Mouse (Mus musculus) liver, postnatal 0 days (tissue): Measurements from ENCODE around the gene Cidec. TPM values are rescaled to one million over a fixed set of nuclear protein-coding genes. Genes with fewer than 3 reads are reported as not detected.

Experiments used
- ATAC-seq: fragments of 200-750 bp; cut with Nextera tagmentation; 2 replicates; pipeline ENCODE4 v1.8.0; 2017; ENCODE audit warnings: mild to moderate bottlenecking, moderate library complexity
- DNase-seq: peaks from one replicate; pipeline ENCODE4 v3.0.0-alpha.2; 2016
- H3K27ac ChIP-seq: fragments of 300-500 bp; sonication (generic); 2 replicates; pipeline ENCODE4 v1.5.1; 2014; ENCODE audit warnings: antibody characterized with exemption, moderate library complexity, mild to moderate bottlenecking, low read depth
- H3K27me3 ChIP-seq: fragments of 300-500 bp; sonication (generic); 2 replicates; pipeline ENCODE4 v1.6.1; 2014; ENCODE audit warnings: low read length, control low read depth, mixed read lengths; ENCODE audit not compliant: insufficient read depth
- H3K36me3 ChIP-seq: fragments of 300-500 bp; sonication (generic); replicated peaks from 2 replicates; pipeline ENCODE4 v1.6.1; 2014; ENCODE audit warnings: mild to moderate bottlenecking, control low read depth, low read length, moderate library complexity, mixed read lengths; ENCODE audit not compliant: insufficient read depth
- H3K4me1 ChIP-seq: fragments of 300-500 bp; sonication (generic); 2 replicates; pipeline ENCODE4 v1.6.1; 2014; ENCODE audit warnings: antibody characterized with exemption, mild to moderate bottlenecking, control low read depth; ENCODE audit not compliant: insufficient read depth
- H3K4me2 ChIP-seq: fragments of 300-500 bp; sonication (generic); 2 replicates; pipeline ENCODE4 v1.6.1; 2014; ENCODE audit warnings: low read depth, mild to moderate bottlenecking, low read length, moderate library complexity, mixed read lengths
- H3K4me3 ChIP-seq: fragments of 300-500 bp; sonication (generic); 2 replicates; pipeline ENCODE4 v1.5.1; 2014; ENCODE audit warnings: low read depth, low read length
- H3K9ac ChIP-seq: fragments of 300-500 bp; sonication (generic); replicated peaks from 2 replicates; pipeline ENCODE4 v1.6.1; 2014; ENCODE audit warnings: mild to moderate bottlenecking, moderate library complexity
- H3K9me3 ChIP-seq: fragments of 300-500 bp; sonication (generic); 2 replicates; pipeline ENCODE4 v1.6.1; 2016; ENCODE audit warnings: mild to moderate bottlenecking, control low read depth, low read length, mixed read lengths
- CTCF ChIP-seq: sonication (generic); IDR thresholded peaks from 2 replicates; pipeline ENCODE4 v1.5.1; 2016; ENCODE audit warnings: antibody characterized with exemption, low read depth
- EP300 ChIP-seq: IDR thresholded peaks from 2 replicates; pipeline ENCODE4 v1.6.1; 2016; ENCODE audit warnings: antibody characterized with exemption, low read depth, mild to moderate bottlenecking
- WGBS: fragments of 180-500 bp; shearing (Covaris S2); extraction: QIAGEN DNeasy Blood & Tissue Kit; methylation state at CpG from one replicate; pipeline ENCODE4 v1.1.7; 2014; ENCODE audit not compliant: insufficient replicate concordance; 5-methylcytosine and 5-hydroxymethylcytosine counted together
- polyA plus RNA-seq: library from polyadenylated mRNA; unstranded; fragments of >200 nt; fragmentation: Nextera tagmentation; extraction: Ambion mirVana; gene quantifications from 2 replicates; pipeline ENCODE4 v1.2.1, GENCODE M21; 2015

Gene Cidec
- polyA plus RNA-seq, 1 experiment from 2014 or later = 5.9 TPM

DNA sequence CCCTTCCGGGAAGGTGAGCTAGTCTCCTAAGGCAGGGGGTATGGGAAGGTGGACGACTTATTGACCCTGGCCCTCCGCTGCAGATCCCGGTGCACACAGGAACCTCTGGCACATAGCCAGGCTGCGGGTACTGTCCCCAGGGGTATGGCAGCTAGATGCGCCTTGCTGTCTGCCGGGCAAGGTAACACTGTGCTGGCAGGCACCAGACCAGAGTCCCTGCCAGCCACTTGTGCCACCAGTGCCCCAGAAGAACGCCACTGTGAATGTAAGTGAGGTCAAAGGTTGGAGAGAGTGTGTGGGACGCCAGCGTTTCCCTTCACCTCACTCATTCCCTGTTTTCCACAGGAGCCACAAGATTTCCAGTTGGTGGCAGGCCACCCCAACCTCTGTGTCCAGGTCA lies 43.3 kb upstream of the Cidec start:
- ATAC-seq = no peak
- no peak overlapping the region for H3K4me2 ChIP-seq
- no peak overlapping the region for H3K9ac ChIP-seq
- peaks cover 18% of the 10 kb centered on the region for H3K4me1 ChIP-seq
- H3K4me3 ChIP-seq = no peak overlapping the region
- H3K36me3 ChIP-seq = no peaks in the 10 kb centered on the region
- no peaks in the 10 kb centered on the region for H3K27me3 ChIP-seq
- no peak for DNase-seq
- 67% methylated on average over 10 of the region's 10 CpGs for WGBS
- H3K9me3 ChIP-seq = no peaks in the 10 kb centered on the region
- no peak overlapping the region for H3K27ac ChIP-seq
- TF ChIP-seq CTCF (no peak), EP300 (no peak)

DNA sequence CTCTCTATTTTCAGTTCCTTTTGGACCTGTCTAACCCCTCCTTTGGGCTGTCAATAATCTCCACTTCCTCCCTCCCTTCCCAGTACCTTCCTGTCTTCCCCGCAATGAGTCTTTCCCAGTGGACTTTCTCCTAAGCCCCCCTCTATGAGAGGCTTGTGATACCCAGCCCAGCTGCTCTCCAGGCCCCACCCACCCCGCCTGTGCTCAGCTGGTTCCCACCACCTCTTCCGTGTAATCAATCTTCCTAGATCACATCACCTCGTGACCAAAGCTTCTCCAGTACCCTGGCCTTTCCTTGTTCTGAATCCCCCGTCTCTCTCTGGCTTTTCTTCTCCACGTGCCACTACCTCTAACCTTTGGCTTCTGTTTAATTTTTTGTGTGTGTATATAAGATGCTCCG lies 41.8 kb upstream of the Cidec start:
- TF ChIP-seq CTCF (no peak), EP300 (no peak)
- 44% methylated on average over 7 of the region's 7 CpGs for WGBS

DNA sequence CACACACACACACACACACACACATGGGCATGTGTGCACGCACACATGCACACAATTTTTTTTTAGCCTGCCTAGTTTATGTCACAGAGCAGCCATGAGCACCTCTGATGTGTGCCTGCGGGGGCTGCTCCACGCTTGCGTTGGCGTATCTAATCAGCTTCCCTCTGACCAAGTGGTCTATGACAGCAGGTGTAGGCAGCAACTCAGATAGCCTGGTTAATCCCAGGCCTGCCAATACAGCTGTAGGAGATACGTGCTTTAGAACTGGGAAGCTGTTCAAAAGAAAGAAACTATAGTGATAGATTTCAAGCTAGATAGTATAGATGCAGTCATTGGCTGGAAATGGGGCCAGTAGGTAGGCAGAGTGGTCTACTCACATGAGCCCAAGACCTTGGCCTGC lies 38.2 kb upstream of the Cidec start:
- no peaks in the 10 kb centered on the region for H3K9me3 ChIP-seq
- 0 out of 2 replicates have a peak, but pooled peaks cover 6% of the 10 kb centered on the region for H3K27me3 ChIP-seq
- DNase-seq = no peak
- H3K9ac ChIP-seq = no peak overlapping the region
- H3K4me1 ChIP-seq = peaks cover 15% of the 10 kb centered on the region
- H3K4me3 ChIP-seq = no peak overlapping the region
- no peak for TF ChIP-seq CTCF
- TF ChIP-seq EP300 = no peak
- WGBS = 67% methylated on average over 6 of the region's 6 CpGs
- H3K4me2 ChIP-seq = no peak overlapping the region
- H3K27ac ChIP-seq = no peak overlapping the region
- no peak for ATAC-seq
- H3K36me3 ChIP-seq = no peaks in the 10 kb centered on the region

More for the DNA sequence above, 41.8 kb upstream of the Cidec start:
- H3K27me3 ChIP-seq = no peaks in the 10 kb centered on the region
- no peak overlapping the region for H3K27ac ChIP-seq
- H3K4me2 ChIP-seq = no peak overlapping the region
- ATAC-seq = no peak
- no peak overlapping the region for H3K9ac ChIP-seq
- peaks cover 8% of the 10 kb centered on the region for H3K4me1 ChIP-seq
- H3K4me3 ChIP-seq = no peak overlapping the region
- no peaks in the 10 kb centered on the region for H3K36me3 ChIP-seq
- no peak for DNase-seq
- H3K9me3 ChIP-seq = no peaks in the 10 kb centered on the region

DNA sequence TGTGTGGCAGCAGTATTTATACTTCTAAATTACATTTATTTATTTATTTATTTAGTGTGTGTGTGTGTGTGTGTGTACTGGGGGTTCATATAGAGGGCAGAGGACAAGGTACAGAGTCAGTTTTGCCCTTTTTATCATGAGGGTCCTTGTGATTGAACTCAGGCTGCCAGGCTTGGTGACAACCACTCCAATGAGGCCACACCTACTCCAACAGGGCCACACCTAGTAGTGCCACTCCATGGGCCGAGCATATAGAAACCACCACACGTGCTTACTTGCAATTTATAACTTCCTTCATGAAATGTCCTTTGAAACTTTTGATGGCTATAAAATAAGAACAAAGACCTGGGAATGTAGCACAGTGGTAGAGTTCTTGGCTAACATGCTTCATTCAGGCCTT lies 37.7 kb upstream of the Cidec start:
- Histone ChIP-seq H3K27ac (no peak overlapping the region), H3K36me3 (no peaks in the 10 kb centered on the region), H3K27me3 (0 out of 2 replicates have a peak, but pooled peaks cover 6% of the 10 kb centered on the region), H3K4me1 (peaks cover 15% of the 10 kb centered on the region), H3K4me2 (no peak overlapping the region), H3K9me3 (no peaks in the 10 kb centered on the region), H3K4me3 (no peak overlapping the region), H3K9ac (no peak overlapping the region)
- no peak for DNase-seq
- 33% methylated on average over 2 of the region's 2 CpGs for WGBS
- TF ChIP-seq CTCF = no peak
- TF ChIP-seq EP300 = no peak
- ATAC-seq = no peak

DNA sequence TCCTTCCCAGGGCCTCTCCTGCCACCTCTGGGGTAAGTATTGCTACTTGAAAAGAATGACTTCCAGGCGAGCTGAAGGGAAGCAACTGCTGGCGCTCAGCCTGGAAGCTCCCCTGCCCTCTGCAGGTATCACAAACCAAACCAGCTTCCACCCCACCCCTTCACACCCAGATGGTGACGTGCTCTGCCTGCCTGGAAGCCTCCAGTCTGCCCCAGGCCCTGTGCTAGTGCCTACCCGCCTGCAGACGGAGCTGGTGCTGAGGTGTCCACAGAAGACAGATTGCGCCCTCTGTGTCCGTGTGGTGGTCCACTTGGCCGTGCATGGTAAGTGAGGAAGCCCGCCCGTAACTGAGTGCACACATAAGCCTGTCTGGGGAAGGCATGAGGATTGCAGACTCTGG lies 36.5 kb upstream of the Cidec start:
- WGBS = 79% methylated on average over 10 of the region's 10 CpGs
- H3K9ac ChIP-seq = peak overlapping the region; percentile 57; the same call in 1 of the 2 replicates
- H3K4me3 ChIP-seq = 0 out of 2 replicates have a peak overlapping the region, but pooled peaks have one; percentile 28
- peak overlapping the region; percentile 67; the same call in 1 of the 2 replicates for H3K4me2 ChIP-seq
- no peak for TF ChIP-seq EP300
- no peak for TF ChIP-seq CTCF
- no peak for ATAC-seq
- H3K9me3 ChIP-seq = no peaks in the 10 kb centered on the region
- peaks cover 15% of the 10 kb centered on the region for H3K4me1 ChIP-seq
- H3K27ac ChIP-seq = no peak overlapping the region
- H3K27me3 ChIP-seq = 0 out of 2 replicates have a peak, but pooled peaks cover 6% of the 10 kb centered on the region
- H3K36me3 ChIP-seq = no peaks in the 10 kb centered on the region
- no peak for DNase-seq

DNA sequence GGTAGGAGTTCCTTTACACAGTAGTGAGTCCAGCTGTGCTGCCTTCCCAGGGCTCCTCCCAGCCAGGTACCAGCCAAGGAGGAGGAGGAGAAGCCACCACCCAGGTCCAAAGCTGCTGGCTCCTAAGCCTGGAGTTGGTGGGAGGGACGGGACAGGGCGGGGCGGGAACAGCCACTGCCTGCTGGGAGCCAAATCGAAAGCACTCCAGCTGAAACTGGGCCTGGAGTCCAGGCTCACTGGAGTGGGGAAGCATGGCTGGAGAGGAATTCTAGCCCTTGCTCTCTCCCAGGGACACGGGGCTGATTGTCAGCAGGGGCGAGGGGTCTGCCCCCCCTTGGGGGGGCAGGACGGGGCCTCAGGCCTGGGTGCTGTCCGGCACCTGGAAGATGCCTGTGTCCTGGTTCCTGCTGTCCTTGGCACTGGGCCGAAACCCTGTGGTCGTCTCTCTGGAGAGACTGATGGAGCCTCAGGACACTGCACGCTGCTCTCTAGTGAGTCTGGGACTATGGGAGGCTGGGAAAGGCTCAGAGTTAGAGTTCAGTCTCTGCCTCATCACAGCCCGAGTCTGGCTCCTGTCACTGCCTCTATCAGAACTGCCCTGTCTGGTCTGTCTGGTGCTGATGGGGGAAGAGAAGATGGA lies 35.9 kb upstream of the Cidec start, which contains the start of gene Il17rc:
TSS of gene Il17rc (plus strand) at position 131 of the 640 bp plus-strand sequence.
- Histone ChIP-seq H3K36me3 (no peaks in the 10 kb centered on the region), H3K27me3 (0 out of 2 replicates have a peak, but pooled peaks cover 6% of the 10 kb centered on the region), H3K9ac (peak within 1 kb of the TSS; percentile 57; the same call in 1 of the 2 replicates), H3K4me3 (peak within 1 kb of the TSS; percentile 28), H3K9me3 (no peaks in the 10 kb centered on the region), H3K4me1 (peaks cover 15% of the 10 kb centered on the region), H3K27ac (peak within 1 kb of the TSS; percentile 71; the same call in 1 of the 2 replicates), H3K4me2 (peak within 1 kb of the TSS; percentile 67)
- WGBS = 46% methylated on average over 12 of the region's 12 CpGs
- TF ChIP-seq CTCF (no peak), EP300 (no peak)
- peak; percentile 73 for ATAC-seq
- DNase-seq = peak; percentile 65
